ENCODE assay signal across 20 mouse cellular contexts in genomic region chr7:76229311-76229937, GRCm38 (mm10). TPM values are rescaled to one million over a fixed set of nuclear protein-coding genes. Genes with fewer than 3 reads are reported as not detected.
DNase-seq lines count a peak whose midpoint lies in the region; ATAC-seq and TF ChIP-seq lines count a peak whose summit lies in the region.
"Had no signal": no experiment of that assay in that cellular context is flagged by ENCODE, and none has a peak within 500 bp of the region (broad histone marks: within the 10 kb centered on the region; RNA-seq: fewer than 3 reads in every experiment).

Agbl1 (plus strand) TSS chr7:76229887.

- 0 out of 2 replicates have a peak, but pooled peaks have one; percentile 27 for ATAC-seq in heart, embryonic 15.5 days (replicated peaks; ENCODE audit: insufficient number of reproducible peaks, insufficient read depth, low FRiP score, low read depth)
- ATAC-seq in lung, embryonic 15.5 days (ENCODE audit: borderline replicate concordance, extremely low read depth, low FRiP score, low TSS enrichment), result 0 out of 2 replicates have a peak, but pooled peaks have one; percentile 14
- 0 out of 2 replicates have a peak, but pooled peaks have one; percentile 40 for ATAC-seq in limb, embryonic 15.5 days (ENCODE audit: insufficient number of reproducible peaks, low FRiP score, low TSS enrichment, low read depth)
- ATAC-seq in erythroblast, adult 5-6 weeks (replicated peaks; ENCODE audit: low FRiP score, poor library complexity, severe bottlenecking), result no peak
- ATAC-seq: lung, postnatal 0 days had no signal

- TF ChIP-seq CTCF in gastrocnemius, adult 2 months (IDR thresholded peaks at IDR 0.05), result no peak

- intact Hi-C loops in gastrocnemius, adult 2 months (cut with DNase I), result loop anchor here (10.0 kb wide), 2 partner anchors 275 to 305 kb away; no protein-coding TSS in a partner anchor

- DNase-seq in heart, adult 8-10 months (ENCODE audit: low spot score), result no peak
- no peak for DNase-seq in lung, postnatal 36 days
- peak; percentile 89 for DNase-seq in gastrocnemius, adult 2 months
- no peak for DNase-seq in adrenal gland, postnatal 25 days
- DNase-seq: cerebellum, adult 9-11 months; heart, adult 2 months; kidney, adult 9 months had no signal

- H3K9ac ChIP-seq in heart, embryonic 15.5 days, result no peak within 1 kb of the TSS
- no peak within 1 kb of the TSS for H3K9ac ChIP-seq in lung, embryonic 15.5 days
- H3K9ac ChIP-seq in limb, embryonic 15.5 days, result no peak within 1 kb of the TSS
- H3K9ac ChIP-seq: embryonic facial prominence, embryonic 15.5 days; forebrain, embryonic 12.5 days; liver, embryonic 14.5 days had no signal

- H3K27me3 ChIP-seq in heart, embryonic 15.5 days, result peaks cover 6% of the 10 kb centered on the region; the same call in 1 of the 2 replicates
- no peaks in the 10 kb centered on the region for H3K27me3 ChIP-seq in lung, embryonic 15.5 days
- no peaks in the 10 kb centered on the region for H3K27me3 ChIP-seq in limb, embryonic 15.5 days
- H3K27me3 ChIP-seq: embryonic facial prominence, embryonic 15.5 days; forebrain, embryonic 12.5 days; megakaryocyte, embryonic 14.5 days had no signal

- H3K36me3 ChIP-seq in heart, embryonic 15.5 days, result no peaks in the 10 kb centered on the region
- no peaks in the 10 kb centered on the region for H3K36me3 ChIP-seq in lung, embryonic 15.5 days
- no peaks in the 10 kb centered on the region for H3K36me3 ChIP-seq in limb, embryonic 15.5 days
- H3K36me3 ChIP-seq: embryonic facial prominence, embryonic 15.5 days; forebrain, embryonic 12.5 days had no signal

- no peaks in the 10 kb centered on the region for H3K4me1 ChIP-seq in heart, embryonic 15.5 days (replicated peaks)
- H3K4me1 ChIP-seq in lung, embryonic 15.5 days, result no peaks in the 10 kb centered on the region
- H3K4me1 ChIP-seq in limb, embryonic 15.5 days, result no peaks in the 10 kb centered on the region
- H3K4me1 ChIP-seq: embryonic facial prominence, embryonic 15.5 days; forebrain, embryonic 12.5 days; megakaryocyte, embryonic 14.5 days had no signal

- no peak within 1 kb of the TSS for H3K4me2 ChIP-seq in heart, embryonic 15.5 days
- H3K4me2 ChIP-seq in lung, embryonic 15.5 days, result no peak within 1 kb of the TSS
- H3K4me2 ChIP-seq in limb, embryonic 15.5 days, result no peak within 1 kb of the TSS
- H3K4me2 ChIP-seq: embryonic facial prominence, embryonic 15.5 days; forebrain, embryonic 12.5 days had no signal

- 50% methylated on average over 7 of the region's 7 CpGs for WGBS in heart, embryonic 15.5 days
- WGBS in lung, embryonic 15.5 days, result 48% methylated on average over 7 of the region's 7 CpGs
- WGBS in limb, embryonic 15.5 days, result 44% methylated on average over 7 of the region's 7 CpGs

- H3K27ac ChIP-seq in heart, embryonic 15.5 days, result no peak within 1 kb of the TSS
- no peak within 1 kb of the TSS for H3K27ac ChIP-seq in lung, embryonic 15.5 days
- peak within 1 kb of the TSS; percentile 91 for H3K27ac ChIP-seq in gastrocnemius, adult 2 months
- no peak within 1 kb of the TSS for H3K27ac ChIP-seq in limb, embryonic 15.5 days
- H3K27ac ChIP-seq: embryonic facial prominence, embryonic 15.5 days; forebrain, embryonic 12.5 days; heart, adult 2 months; liver, embryonic 14.5 days had no signal

- H3K4me3 ChIP-seq in heart, embryonic 15.5 days, result no peak within 1 kb of the TSS
- no peak within 1 kb of the TSS for H3K4me3 ChIP-seq in lung, embryonic 15.5 days
- H3K4me3 ChIP-seq in gastrocnemius, adult 2 months, result peak within 1 kb of the TSS; percentile 62
- no peak within 1 kb of the TSS for H3K4me3 ChIP-seq in limb, embryonic 15.5 days
- H3K4me3 ChIP-seq: embryonic facial prominence, embryonic 15.5 days; forebrain, embryonic 12.5 days; heart, adult 2 months; megakaryocyte, embryonic 14.5 days had no signal

- no peaks in the 10 kb centered on the region for H3K9me3 ChIP-seq in heart, embryonic 15.5 days (replicated peaks)
- no peaks in the 10 kb centered on the region for H3K9me3 ChIP-seq in lung, embryonic 15.5 days
- H3K9me3 ChIP-seq in limb, embryonic 15.5 days, result no peaks in the 10 kb centered on the region
- H3K9me3 ChIP-seq: embryonic facial prominence, embryonic 15.5 days; forebrain, embryonic 12.5 days; megakaryocyte, embryonic 14.5 days had no signal

RNA-seq across cellular contexts. Expression of gene Agbl1, which starts in this region (rescaled TPM):
- polyA plus RNA-seq in heart, embryonic 15.5 days (2015; fragmentation: Nextera tagmentation; extraction: Ambion mirVana), result 0.05 TPM in 1 of 2 replicates, not detected in the other
- total RNA-seq in heart, adult 8-10 months (2022), result under 1 TPM; 0.06 to 0.17 (median 0.16) TPM
- 0.05 and 0.08 TPM in 2 replicates for polyA plus RNA-seq in lung, embryonic 15.5 days (2015; fragmentation: Nextera tagmentation; extraction: Ambion mirVana)
- 10 to 100 TPM; 11.6 to 38.5 TPM for total RNA-seq in gastrocnemius, adult 2 months (2021)
- polyA plus RNA-seq in limb, embryonic 15.5 days (2015; fragmentation: Nextera tagmentation; extraction: Ambion mirVana), result 0.18 and 0.63 TPM in 2 replicates
- not detected in 2 replicates for total RNA-seq in adrenal gland, postnatal 25 days (2021)
- total RNA-seq in erythroblast, adult 5-6 weeks (2015; ENCODE audit: low replicate concordance), result not detected in 2 replicates
- total RNA-seq in erythroblast, adult 5-6 weeks (2017; ENCODE audit: low replicate concordance), result 0.14 TPM in 1 of 2 replicates, not detected in the other
- total RNA-seq: MEL had no signal
- polyA plus RNA-seq: heart, postnatal 0 days; limb, embryonic 11.5 days; liver, embryonic 14.5 days; lung, postnatal 0 days; small intestine, adult 2 months had no signal

Comparison
In these comparisons a context has a peak if more than half of its experiments do, and no peak if none do; other contexts are left out.
1. RNA of gene Agbl1 (total RNA-seq): 11.6 to 38.5 TPM in gastrocnemius, adult 2 months; 0.06 to 0.17 TPM in heart, adult 8-10 months, not detected in adrenal gland, postnatal 25 days and 0.14 TPM in erythroblast, adult 5-6 weeks; every median in the first group is over 10 times any median in the second.
2. Peak in ATAC-seq in heart, embryonic 15.5 days; RNA of the gene not detected or under 1 TPM.
3. Peak in ATAC-seq in lung, embryonic 15.5 days; RNA of the gene not detected or under 1 TPM.
4. Peak in ATAC-seq in limb, embryonic 15.5 days; RNA of the gene not detected or under 1 TPM.